Mouse (Mus musculus) lung, adult 2 months (tissue): Measurements from ENCODE around the gene Bpifb6.

Source experiments
- CTCF ChIP-seq: fragments of 200-500 bp; IDR thresholded peaks from 2 replicates; pipeline ENCODE4 v1.5.1; 2011; ENCODE audit warnings: mild to moderate bottlenecking, low read length, control low read depth; ENCODE audit not compliant: insufficient read depth
- POLR2A ChIP-seq: fragments of 200-500 bp; IDR thresholded peaks from 2 replicates; pipeline ENCODE4 v1.6.1; 2011; ENCODE audit warnings: low read depth, mild to moderate bottlenecking, control low read depth, low read length, borderline replicate concordance; ENCODE audit errors: extremely low read depth

DNA sequence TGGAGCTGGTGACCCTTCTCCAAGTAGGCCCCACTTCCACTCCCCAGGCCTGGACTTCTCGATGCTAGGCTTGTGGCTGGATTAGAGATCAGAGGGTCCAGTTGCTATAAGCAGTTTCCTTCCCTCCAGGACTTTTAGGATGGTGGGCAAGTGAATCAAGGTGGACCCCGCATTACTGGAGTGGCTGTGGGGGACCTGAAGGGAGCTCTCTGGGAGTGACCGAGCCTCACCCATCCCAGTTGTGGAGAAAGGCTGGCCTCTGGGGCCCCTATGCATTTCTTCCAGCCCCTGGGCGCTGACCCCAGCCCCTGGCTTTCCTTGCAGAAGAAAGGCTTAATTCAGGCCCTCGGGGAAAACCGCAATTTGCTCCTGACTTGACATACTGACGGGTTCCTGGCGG, 17.7 kb downstream of the Bpifb6 start, which contains the start of gene Bpifb3:
- TF ChIP-seq CTCF: no peak
- TF ChIP-seq POLR2A: no peak
